Mouse (Mus musculus): ENCODE results near the gene Mpv17.

Gene Mpv17

DNA sequence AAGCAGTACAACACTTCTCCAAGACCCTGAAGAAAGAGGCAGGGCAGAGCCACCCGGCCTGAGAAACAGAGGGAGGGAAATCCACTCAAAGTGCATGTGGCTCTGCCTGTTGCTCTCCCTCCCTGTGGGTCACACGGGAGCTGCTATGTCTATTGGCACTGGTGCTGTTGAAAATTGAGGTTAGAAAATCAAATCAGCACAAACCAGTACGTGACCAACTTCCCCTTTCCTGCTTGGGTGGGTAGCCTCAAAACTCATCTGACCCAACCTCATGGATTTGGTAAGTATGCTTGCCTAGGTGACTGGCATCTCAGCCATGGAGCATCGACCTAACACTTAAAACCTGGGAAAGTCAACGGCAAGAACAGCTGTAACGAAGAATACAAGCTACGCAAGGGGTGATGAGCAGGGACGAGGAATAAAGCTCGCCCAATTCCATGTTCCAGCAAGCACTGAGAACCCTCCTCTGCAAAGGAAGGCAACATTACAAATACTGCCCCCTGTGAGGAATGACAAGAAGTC, 48.2 kb downstream of the Mpv17 start, which contains the start of gene Dnajc5g:
Gene Dnajc5g (plus strand): TSS at position 472 of the 522 bp plus-strand sequence.
- no peak for DNase-seq (ENCODE audit: low spot score in 2 of 2)

- DNase-seq (ENCODE audit: low spot score in 2 of 2), result no peak
Measured at GRCm38 (mm10) chr5:31095711-31096480, 58.2 kb downstream of the Mpv17 start.

GRCm38 (mm10) chr5:31094799-31095691, 59.0 kb downstream of the Mpv17 start:
- peak in 1 of 2 experiments; percentile 44 for DNase-seq (ENCODE audit: low spot score in 2 of 2)

- DNase-seq (ENCODE audit: low spot score in 2 of 2), result no peak
Measured at GRCm38 (mm10) chr5:31094100-31094798, 59.8 kb downstream of the Mpv17 start.

DNA sequence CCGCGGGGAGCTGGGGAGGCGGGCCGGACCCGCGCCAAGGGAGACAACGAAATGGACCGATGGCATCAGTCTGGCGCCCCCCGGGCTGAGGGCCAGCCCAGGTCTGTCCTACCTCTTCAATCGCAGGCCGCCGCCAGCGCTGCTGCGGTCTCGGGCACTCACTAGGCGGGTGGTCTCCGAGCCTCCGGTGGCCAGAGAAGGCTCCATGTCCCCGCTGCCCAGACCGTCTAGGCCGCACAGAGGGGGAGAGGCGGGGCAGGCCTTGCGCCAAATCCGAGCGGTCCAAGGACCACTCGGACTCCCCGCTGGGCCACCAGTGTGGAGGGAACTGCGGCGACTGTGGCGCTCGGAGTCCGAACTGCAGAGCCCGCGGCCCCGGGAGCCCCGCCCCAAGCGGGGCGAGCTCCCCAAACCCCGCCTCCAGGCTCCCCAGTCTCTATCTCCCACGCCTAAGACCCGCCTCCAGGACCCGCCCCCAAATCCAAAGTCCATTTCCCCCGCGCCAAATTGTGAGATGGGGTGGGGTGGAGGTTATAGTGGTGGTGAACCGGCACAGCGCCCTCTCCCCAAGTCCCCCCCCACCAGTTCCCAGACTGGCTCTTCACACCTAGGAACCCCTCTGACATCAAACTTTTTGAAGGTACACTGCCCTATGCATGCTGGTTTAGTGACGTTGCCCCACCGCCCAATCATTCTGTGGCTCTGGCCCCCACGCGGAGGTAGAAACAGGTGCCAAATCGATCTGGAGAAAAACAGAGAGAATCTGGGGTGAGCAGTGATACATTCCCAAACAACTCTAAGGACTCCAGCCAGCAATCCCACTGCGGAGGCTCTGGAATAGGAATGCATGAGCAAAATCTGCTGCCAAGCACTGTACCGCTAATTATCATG, 60.7 kb downstream of the Mpv17 start:
- no peak for DNase-seq (ENCODE audit: low spot score in 2 of 2)

DNA sequence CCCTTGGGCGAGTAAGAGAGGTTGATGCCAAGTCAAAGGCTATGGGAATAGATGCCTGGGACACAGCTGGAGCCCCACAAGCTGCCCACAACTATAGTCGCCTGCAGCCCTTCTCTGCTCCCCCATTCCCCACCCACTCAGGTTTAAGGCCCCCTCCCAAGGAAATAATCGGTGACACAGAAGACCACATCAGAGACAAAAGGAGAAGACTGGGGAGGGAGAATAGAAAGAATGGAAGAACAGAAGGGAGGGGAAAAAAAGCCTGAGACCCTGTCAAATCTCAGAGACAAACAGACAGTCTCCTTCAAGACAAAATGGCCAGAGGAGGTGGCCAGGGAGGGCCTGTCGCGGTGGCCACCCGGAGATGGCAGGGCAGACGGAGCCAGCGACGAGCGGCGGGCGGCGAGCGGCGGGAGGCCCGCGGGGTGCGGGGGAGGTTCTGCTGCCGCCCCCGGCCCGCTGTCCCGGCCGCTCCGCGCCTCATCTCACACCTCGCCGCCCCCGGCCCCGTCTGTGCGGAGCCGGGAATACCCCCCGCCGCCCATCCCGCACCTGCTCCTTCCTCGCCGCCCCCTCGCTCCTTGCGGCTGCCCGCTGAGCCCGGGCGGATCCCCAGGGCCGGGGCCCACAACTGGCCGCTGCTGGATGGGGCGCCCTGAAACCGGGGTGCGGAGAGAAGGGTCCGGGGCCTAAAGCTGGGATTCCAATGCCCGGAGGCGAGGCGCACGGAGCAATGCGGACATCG, 61.6 kb downstream of the Mpv17 start:
- DNase-seq (ENCODE audit: low spot score in 2 of 2), result no peak
